Mouse (Mus musculus): ENCODE results near the gene Opn5. TPM values are rescaled to one million over a fixed set of nuclear protein-coding genes. Genes with fewer than 3 reads are reported as not detected.

Opn5 gene
- polyA plus RNA-seq (2015; fragmentation: Illumina TruSeq; extraction: RNeasy Lipid Tissue Mini Kit (QIAGEN cat#74804); ENCODE audit: insufficient read depth, low replicate concordance): not detected

DNA sequence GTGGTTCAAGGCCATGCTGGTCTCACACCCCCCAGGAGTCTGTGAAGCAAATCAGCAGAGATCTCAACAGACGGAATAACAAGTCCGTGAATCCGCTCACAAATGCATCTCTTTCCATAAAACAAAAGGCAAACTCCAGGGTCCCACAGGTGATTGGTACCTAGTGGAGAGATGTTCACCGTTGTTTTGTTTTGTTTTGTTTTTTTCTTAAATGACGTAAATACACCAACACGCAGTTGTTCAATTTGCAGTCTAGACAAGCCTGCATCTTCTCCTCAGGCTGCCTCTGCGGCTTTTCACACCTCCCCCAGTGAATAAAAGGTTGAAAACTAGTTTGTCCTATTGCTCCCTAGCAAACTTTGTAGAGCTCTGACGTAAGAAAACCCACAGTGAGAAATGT lies at the start of gene Opn5:
Gene Opn5 (minus strand): TSS at position 101 of the 400 bp plus-strand sequence.

Other genes with a start within 250 kb of the Opn5 start
- gene Adgrf4, start 80.9 kb upstream of the Opn5 start, polyA plus RNA-seq (2015; fragmentation: Illumina TruSeq; extraction: RNeasy Lipid Tissue Mini Kit (QIAGEN cat#74804); ENCODE audit: insufficient read depth, low replicate concordance): 0.26 TPM
- gene Adgrf2, start 130.8 kb upstream of the Opn5 start, polyA plus RNA-seq (2015; fragmentation: Illumina TruSeq; extraction: RNeasy Lipid Tissue Mini Kit (QIAGEN cat#74804); ENCODE audit: insufficient read depth, low replicate concordance): 0.22 TPM